Mouse (Mus musculus) heart, adult 2 months (tissue): Measurements from ENCODE around the gene Mut. TPM values are rescaled to one million over a fixed set of nuclear protein-coding genes. Genes with fewer than 3 reads are reported as not detected.

Source experiments
- DNase-seq, 2 experiments: peaks; one replicate each; pipeline ENCODE4 v3.0.0; 2021
- H3K27ac ChIP-seq: fragments of 200-600 bp; 2 replicates; pipeline ENCODE4 v1.8.1; 2022
- H3K27me3 ChIP-seq: fragments of 200-500 bp; 2 replicates; pipeline ENCODE4 v1.6.1; 2012; ENCODE audit warnings: mild to moderate bottlenecking, low read length, inconsistent platforms, mixed read lengths; ENCODE audit not compliant: control insufficient read depth, insufficient read depth
- H3K36me3 ChIP-seq: fragments of 200-500 bp; 2 replicates; pipeline ENCODE4 v1.6.1; 2012; ENCODE audit warnings: low read length, inconsistent platforms; ENCODE audit not compliant: control insufficient read depth, insufficient read depth
- H3K4me1 ChIP-seq: fragments of 200-500 bp; 2 replicates; pipeline ENCODE4 v1.6.1; 2011; ENCODE audit warnings: low read length; ENCODE audit not compliant: control insufficient read depth, insufficient read depth
- H3K4me3 ChIP-seq: fragments of 200-600 bp; 2 replicates; pipeline ENCODE4 v1.8.1; 2022
- H3K79me2 ChIP-seq: fragments of 200-500 bp; replicated peaks from 2 replicates; pipeline ENCODE4 v1.6.1; 2012; ENCODE audit warnings: mild to moderate bottlenecking, inconsistent platforms, low read length, moderate library complexity, mixed read lengths; ENCODE audit not compliant: control insufficient read depth, insufficient read depth
- H3K9ac ChIP-seq: fragments of 200-500 bp; 2 replicates; pipeline ENCODE4 v1.6.1; 2012; ENCODE audit warnings: low read depth, mild to moderate bottlenecking, control low read depth, inconsistent platforms, low read length, mixed read lengths
- CTCF ChIP-seq: fragments of 200-600 bp; IDR thresholded peaks from 2 replicates; pipeline ENCODE4 v1.8.1; 2022; ENCODE audit warnings: antibody characterized with exemption, mild to moderate bottlenecking, moderate library complexity
- EP300 ChIP-seq: fragments of 200-500 bp; IDR thresholded peaks from 2 replicates; pipeline ENCODE4 v1.6.1; 2011; ENCODE audit warnings: low read depth, low read length, control low read depth; ENCODE audit not compliant: insufficient read depth
- POLR2A ChIP-seq: fragments of 200-500 bp; IDR thresholded peaks from 2 replicates; pipeline ENCODE4 v1.6.1; 2011; ENCODE audit warnings: mild to moderate bottlenecking, low read depth, low read length, control low read depth; ENCODE audit not compliant: insufficient read depth
- WGBS: fragments of 180-500 bp; shearing (Covaris S2); methylation state at CpG from one replicate; pipeline ENCODE4 v1.1.7; 2018; 5-methylcytosine and 5-hydroxymethylcytosine counted together
- intact Hi-C: fragments of 180-260 bp; cut with DNase I; formaldehyde crosslinking; loops from one replicate; pipeline ENCODE4 v1.15.1; 2025
- polyA plus RNA-seq: library from polyadenylated mRNA; depleted of rRNA; stranded (reverse); fragments of >200 nt; gene quantifications from 2 replicates; pipeline ENCODE4 v1.2.3, GENCODE M21; 2012; rRNA removed
- total RNA-seq, 2 experiments: library from RNA; stranded (reverse); gene quantifications; 2 replicates each; pipeline ENCODE4 v1.2.3; 2021

Mut gene
- total and polyA plus RNA-seq, 3 experiments: 30.8 to 171 (median 146) TPM

DNA sequence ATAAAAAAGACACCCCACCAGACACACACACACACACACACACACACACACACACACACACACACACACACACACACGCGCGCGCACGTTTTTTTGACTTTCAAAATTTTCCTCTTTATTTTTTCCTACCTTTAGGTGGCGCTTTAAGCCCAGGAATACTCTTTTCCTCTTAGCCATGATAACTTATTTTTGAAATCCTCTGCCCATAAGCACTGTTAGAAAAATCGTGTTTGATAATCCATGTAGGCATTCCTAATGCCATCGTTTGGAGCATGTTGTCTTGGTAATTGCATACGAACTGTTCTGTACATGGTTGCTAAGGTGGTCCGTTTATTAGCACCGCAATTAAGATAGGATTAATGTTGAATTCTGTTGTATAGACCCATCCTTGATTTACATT lies 43.4 kb downstream of the Mut start:
- Histone ChIP-seq H3K27me3 (no peaks in the 10 kb centered on the region), H3K9ac (no peak overlapping the region), H3K36me3 (no peaks in the 10 kb centered on the region), H3K4me3 (no peak overlapping the region), H3K4me1 (no peaks in the 10 kb centered on the region), H3K79me2 (no peaks in the 10 kb centered on the region), H3K27ac (no peak overlapping the region)
- 67% methylated on average over 11 of the region's 11 CpGs for WGBS
- DNase-seq: no peak
- TF ChIP-seq EP300 (no peak), CTCF (peak; percentile 30)
- intact Hi-C loops: loop anchor here (10.0 kb wide), 1 partner anchor 1627 kb away; no protein-coding TSS in a partner anchor

DNA sequence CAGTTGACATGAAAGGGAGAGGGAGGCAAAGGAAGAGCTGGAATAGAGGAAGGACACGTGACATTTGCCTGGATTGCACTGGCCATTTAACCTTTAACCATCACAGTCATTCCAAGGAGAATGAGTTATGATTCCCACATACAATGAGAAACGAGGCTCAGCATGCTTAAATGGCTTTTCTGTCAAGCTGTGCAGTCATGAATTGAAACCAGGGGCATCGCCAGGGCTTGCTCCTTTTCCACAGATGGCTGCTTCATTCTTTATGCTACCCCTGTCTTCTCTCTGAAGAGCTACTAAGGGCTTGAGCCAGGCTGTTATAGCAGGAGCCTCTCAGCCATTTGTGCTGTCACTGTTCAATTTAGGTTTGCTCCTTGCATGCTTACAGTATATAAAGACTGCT lies 57.6 kb downstream of the Mut start:
- DNase-seq: no peak
- H3K27ac ChIP-seq: no peak overlapping the region
- H3K4me3 ChIP-seq: no peak overlapping the region
- 54% methylated on average over 3 of the region's 3 CpGs for WGBS
- H3K27me3 ChIP-seq: no peaks in the 10 kb centered on the region
- TF ChIP-seq POLR2A (no peak), CTCF (no peak), EP300 (no peak)
- intact Hi-C loops: no loop called here
- H3K4me1 ChIP-seq: no peaks in the 10 kb centered on the region
- H3K9ac ChIP-seq: no peak overlapping the region
- H3K79me2 ChIP-seq: no peaks in the 10 kb centered on the region
- H3K36me3 ChIP-seq: no peaks in the 10 kb centered on the region

Other genes with a start within 250 kb of the Mut start
- not detected for gene Esp1, start 207.6 kb upstream of the Mut start, total RNA-seq
- gene Esp1, start 207.6 kb upstream of the Mut start, polyA plus RNA-seq: not detected in 2 replicates
- gene Crisp2, start 127.7 kb upstream of the Mut start, total RNA-seq: not detected
- gene Crisp2, start 127.7 kb upstream of the Mut start, polyA plus RNA-seq: 0.10 and 0.56 TPM in 2 replicates
- gene Rhag, start 123.6 kb upstream of the Mut start, total RNA-seq: under 1 TPM; 0.21 to 0.55 TPM
- 0.08 and 0.09 TPM in 2 replicates for gene Rhag, start 123.6 kb upstream of the Mut start, polyA plus RNA-seq
- gene 9130008F23Rik, start 54.1 kb upstream of the Mut start, total RNA-seq: under 1 TPM; 0.30 to 0.65 TPM
- 0.97 and 1.1 TPM in 2 replicates for gene 9130008F23Rik, start 54.1 kb upstream of the Mut start, polyA plus RNA-seq
- not detected for gene Glyatl3, start 20.3 kb upstream of the Mut start, total RNA-seq
- gene Glyatl3, start 20.3 kb upstream of the Mut start, polyA plus RNA-seq: not detected in 2 replicates
- gene Cenpq, start 362 bp downstream of the Mut start, total RNA-seq: 1 to 10 TPM; 5.4 to 7.3 TPM
- gene Cenpq, start 362 bp downstream of the Mut start, polyA plus RNA-seq: 1.5 and 2.3 TPM in 2 replicates